Mouse (Mus musculus) kidney, postnatal 14 days (tissue): ENCODE results near the gene Olfr896-ps1.

Source experiments
- DNase-seq: peaks from one replicate; pipeline ENCODE4 v3.0.0; 2022; ENCODE audit warnings: mixed read lengths

Olfr896-ps1 gene

GRCm38 (mm10) chr9:38290807-38291206, at the start of gene Olfr896-ps1:
TSS of gene Olfr896-ps1 (plus strand) at chr9:38291107.
- no peak for DNase-seq

- no peak for DNase-seq
These were observed 38.4 kb upstream of the Olfr896-ps1 start, which contains the start of gene Olfr143 for GRCm38 (mm10) chr9:38252474-38252873. TSS of gene Olfr143 (plus strand) at chr9:38252774.

GRCm38 (mm10) chr9:38267551-38267950, 23.4 kb upstream of the Olfr896-ps1 start, which contains the start of gene Olfr895:
TSS of gene Olfr895 (plus strand) at chr9:38267851.
- no peak for DNase-seq

DNA sequence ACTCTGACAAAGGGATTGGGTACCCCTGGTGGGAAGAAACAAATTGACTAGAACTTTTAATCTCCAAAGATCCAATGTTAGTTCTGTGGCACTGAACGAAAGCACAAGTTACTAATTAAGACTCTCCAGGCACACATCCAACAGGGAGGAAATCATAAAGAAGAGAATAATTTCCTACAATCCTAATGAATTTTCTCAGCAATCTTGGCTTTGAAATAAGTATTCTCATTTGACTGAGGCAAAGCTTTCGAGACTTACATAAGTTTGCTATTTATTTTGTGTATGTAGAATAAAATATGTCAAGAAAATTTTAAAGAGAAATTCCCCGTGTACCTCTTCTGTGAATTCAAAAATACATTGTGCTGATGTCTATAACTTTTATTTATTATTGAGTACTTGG, 37.9 kb downstream of the Olfr896-ps1 start, which contains the start of gene Olfr25:
Gene Olfr25 (plus strand): TSS at position 301 of the 400 bp plus-strand sequence.
- no peak for DNase-seq
